Mouse (Mus musculus) left cerebral cortex, postnatal 14 days (tissue): ENCODE results near the gene Topbp1. TPM values are rescaled to one million over a fixed set of nuclear protein-coding genes. Genes with fewer than 3 reads are reported as not detected.

ENCODE experiments used
- DNase-seq, 2 experiments: peaks; one replicate each; pipeline ENCODE4 v3.0.0; 2021 to 2022; ENCODE audit warnings: low spot score in 2 of 2, mixed read lengths in 1 of 2
- intact Hi-C: fragments of 180-260 bp; cut with DNase I; formaldehyde crosslinking; loops from one replicate; pipeline ENCODE4 v1.15.1; 2025
- total RNA-seq, 2 experiments: library from RNA; stranded (reverse); gene quantifications; 2 replicates each; pipeline ENCODE4 v1.2.3; 2021

Gene Topbp1
- total RNA-seq, 2 experiments from 2014 or later, result 18.7 to 18.8 TPM

DNA sequence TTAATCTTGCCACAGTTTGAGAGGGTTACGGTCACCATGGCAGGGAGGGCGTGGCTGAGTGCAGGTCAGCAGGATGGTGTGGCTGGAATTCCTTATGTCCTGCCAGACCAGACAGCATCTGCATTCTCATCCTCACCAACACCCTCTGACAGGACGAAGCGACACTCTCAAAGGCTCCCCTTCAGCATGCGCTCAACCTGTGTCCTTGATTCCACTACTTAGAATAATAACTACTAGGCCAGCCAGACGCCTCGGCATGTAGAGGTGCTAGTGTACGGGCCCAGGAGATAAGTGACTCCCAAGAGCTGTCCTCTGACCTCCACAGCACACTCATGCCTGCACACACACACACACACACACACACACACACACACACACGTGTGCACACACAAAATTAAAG lies 74.2 kb downstream of the Topbp1 start:
- intact Hi-C loops, result no loop called here
- no peak for DNase-seq

DNA sequence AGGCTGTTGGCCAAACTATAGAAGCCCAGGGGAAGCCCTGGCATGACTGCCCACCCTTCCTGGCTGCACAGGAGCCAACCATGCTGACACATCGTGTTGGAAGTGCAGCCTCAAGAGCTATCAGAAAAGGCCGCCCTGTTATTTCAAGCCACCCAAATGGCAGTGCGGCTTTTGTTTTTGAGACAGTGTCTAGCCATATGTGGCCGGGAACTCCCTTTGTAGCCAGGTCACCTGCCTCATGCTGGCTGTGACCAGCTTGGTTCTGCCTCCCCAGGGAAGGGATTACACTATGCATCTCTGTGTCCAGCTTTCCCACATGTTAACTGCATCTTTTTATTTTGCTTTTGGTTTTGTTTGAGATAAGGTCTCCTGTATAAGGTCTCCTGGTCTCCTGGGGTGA lies 75.6 kb downstream of the Topbp1 start:
- intact Hi-C loops, result no loop called here

DNA sequence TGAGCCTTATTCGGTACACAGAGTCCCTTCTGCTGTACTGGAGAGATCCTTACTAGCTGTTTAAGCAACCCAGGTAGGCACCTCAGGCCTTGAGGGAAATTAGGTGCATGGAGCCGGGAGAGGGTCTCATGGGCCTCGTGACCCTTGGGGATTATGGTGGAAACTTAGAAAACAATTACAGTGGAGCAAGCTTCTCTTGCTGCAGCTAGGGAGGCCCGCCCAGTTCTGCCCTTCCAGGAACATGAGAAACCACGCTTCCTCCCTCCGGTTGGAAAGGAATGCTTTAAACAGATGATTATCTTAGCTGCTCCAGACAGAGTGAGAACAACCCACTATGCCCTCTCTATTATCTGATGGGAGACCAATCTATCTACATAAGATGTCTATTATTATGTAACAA lies 78.0 kb downstream of the Topbp1 start:
- intact Hi-C loops, result no loop called here
- no peak for DNase-seq

More for the DNA sequence above, 75.6 kb downstream of the Topbp1 start:
- no peak for DNase-seq

DNA sequence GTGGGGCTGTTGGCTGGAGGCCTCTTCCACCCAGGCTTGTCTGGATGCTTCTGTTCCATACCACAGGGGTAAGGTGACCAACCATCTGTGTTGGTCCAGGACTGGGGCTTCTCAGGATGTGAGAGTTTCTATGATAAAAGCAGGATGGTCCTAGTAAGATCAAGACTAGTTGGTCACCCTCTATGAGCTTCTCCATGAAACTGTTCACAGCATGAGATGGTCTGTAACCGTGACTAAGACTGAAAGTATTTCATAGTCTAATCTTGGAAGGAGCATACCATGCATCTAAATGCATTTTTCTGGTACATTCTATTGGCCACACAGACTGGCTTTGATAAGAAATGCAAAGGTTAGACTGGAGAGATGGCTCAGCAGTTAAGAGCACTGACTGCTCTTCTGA lies 78.6 kb downstream of the Topbp1 start:
- intact Hi-C loops, result no loop called here
- DNase-seq, result no peak

DNA sequence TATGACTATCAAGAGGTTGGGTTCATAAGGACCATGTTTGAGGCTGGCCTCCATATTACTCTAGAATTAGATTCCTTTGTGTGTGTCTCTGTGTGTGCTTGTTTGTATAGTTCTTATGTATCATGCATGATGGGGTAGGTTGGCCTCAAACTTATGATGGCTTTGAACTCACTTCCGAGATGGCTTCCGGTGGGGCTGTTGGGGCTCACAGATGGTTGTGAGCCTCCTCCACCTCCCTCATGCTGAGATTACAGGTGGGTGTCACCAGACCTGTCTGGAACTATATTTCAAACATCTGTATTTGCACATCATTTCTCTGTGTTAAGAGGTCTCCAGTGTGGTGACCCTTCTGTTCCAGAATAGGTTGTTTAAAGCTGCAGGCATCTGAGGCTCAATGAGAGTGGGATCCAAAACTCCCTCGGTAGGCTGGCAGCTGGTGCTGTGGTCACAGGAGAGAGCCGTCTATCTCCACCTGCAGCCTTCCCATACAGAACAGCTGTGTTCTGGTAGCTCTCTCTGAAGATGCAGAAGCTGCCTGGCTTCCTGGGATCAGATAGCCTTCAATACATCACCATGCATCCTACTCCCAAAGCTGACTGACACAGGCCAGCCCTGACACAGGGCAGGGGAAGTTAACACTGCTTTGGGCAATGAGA lies 79.3 kb downstream of the Topbp1 start:
- intact Hi-C loops, result no loop called here

DNA sequence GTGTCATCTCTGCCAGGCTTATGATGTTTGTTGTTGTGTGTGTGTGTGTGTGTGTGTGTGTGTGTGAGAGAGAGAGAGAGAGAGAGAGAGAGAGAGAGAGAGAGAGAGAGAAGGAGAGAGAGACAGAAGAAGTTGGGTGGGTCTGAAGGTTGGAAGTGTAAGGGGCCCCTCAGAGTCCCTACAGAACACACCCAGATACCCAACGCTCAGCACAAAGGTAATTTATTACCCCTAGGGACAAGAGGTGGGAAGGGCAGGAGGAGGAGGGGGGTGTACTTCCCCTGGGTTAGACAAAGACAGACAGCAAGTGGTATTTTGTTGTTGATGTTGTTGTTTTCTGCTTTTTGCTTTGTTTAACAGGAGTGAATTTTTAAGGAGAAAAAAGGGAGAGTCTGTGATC lies 80.6 kb downstream of the Topbp1 start:
- intact Hi-C loops, result no loop called here
- DNase-seq, result no peak

More for the DNA sequence above, 79.3 kb downstream of the Topbp1 start:
- DNase-seq, result no peak

DNA sequence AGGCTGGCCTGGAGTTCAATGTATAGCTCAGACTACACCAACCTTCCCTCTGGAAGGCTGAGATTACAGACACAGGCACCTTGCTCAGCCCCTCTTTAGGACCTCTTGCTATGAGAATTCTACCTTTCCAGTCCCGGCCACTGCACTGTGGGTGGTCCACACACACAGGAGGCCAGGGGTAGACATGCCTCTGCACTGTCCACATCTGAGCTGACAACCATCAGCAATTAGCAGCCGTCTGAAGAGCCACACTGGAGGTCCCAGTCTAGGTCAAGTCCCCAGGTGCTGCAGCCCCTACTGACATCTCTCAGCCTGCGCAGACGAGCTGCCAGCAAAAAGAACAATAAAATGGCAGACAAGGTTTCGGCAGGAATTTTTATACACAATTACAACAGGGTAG lies 81.6 kb downstream of the Topbp1 start:
- DNase-seq, result no peak
- intact Hi-C loops, result no loop called here

DNA sequence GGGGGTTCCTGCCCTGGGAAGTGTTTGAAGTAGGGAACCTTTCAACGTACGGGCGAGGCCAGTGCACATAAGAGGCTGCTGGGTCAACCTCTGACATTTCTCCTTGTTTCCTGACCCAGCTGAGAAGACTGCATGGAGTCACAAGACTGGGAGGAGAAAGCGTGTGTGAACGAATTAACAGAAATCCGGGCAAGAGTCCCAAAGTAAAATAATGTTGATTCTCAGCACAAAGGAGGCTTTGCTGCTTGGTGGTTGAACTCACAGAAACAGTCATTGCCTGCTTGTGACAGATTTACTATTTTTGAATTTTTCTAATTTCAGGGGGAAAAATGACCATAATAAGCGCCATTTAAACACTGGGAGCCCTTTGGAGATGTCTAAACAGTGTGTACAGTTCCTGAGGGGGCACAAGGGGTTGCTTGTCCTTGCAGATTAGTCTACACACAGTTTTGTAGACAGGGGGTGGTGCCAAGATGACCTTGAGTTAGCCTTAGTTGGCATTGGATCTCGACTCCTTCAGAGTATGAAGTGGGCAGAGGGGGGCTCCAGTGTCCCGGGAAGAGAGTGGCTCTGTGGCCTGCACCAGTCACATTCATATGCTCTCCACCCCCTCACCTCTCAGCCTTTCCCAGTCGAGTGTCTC lies 82.1 kb downstream of the Topbp1 start:
- intact Hi-C loops, result no loop called here
- no peak for DNase-seq

DNA sequence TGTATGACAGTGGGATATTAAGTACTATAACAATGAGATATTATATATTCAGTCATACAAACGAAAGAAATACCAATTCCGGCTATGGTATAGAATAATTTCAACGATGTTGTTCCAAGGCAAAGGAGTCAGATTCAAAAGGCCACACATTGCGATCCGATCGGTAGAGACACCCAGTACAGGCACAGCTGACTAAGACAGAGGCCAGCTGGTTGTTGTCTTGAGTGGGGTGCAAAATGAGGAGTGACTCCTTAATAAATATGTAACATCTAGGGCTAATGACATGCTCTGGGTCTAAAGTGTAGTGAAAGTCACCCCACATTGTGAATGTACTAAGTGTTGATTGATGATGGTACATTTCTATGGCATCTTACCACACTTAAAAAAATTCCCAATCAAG lies 84.2 kb downstream of the Topbp1 start:
- no peak for DNase-seq
- intact Hi-C loops, result no loop called here

DNA sequence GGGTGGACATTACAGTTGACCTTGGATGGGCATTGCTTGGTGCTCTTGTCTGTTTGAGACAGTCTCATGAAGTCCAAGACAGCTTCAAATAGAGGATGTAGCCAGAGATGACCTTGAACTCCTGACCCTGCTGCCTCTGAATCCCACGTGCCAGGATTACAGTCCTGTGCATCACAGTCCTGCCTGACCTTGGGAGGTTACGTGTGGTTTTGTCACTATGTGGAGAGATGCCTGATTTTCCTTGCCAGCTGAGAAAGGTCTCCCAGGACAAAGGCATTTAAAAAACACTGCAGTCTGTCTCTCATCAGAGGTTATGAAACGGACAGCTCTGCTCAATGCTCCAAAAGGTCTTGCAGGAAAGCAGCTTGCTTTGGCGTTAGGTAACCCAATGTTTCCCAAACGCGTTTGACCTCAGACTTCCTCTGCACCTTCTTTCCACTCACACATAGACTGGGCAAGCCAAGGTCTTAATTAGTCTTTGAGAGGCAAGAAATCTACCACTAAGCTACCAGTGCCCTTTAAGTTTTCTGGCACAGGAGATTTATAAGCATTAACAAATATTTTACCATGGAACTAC lies 86.9 kb downstream of the Topbp1 start:
- DNase-seq, result no peak
- intact Hi-C loops, result no loop called here

DNA sequence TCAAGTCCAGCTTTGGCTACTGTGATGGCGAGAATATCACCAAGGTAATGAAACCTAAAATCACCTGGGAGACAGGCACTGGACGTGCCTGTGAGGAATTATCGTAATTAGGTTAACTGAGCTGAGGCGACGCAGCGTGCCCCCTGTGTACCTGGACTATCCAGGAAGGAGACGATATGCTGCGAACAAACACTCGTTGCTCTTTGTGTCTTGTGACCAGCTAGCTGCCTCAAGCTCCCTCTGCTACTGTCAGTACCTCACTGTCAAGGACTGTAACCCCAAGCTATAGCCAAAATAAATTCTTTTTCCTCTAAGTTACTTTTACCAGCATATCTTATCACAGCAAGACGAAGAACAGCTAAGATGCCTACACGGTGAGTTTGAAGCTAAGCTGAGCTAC lies 88.2 kb downstream of the Topbp1 start:
- DNase-seq, result no peak
- intact Hi-C loops, result no loop called here

DNA sequence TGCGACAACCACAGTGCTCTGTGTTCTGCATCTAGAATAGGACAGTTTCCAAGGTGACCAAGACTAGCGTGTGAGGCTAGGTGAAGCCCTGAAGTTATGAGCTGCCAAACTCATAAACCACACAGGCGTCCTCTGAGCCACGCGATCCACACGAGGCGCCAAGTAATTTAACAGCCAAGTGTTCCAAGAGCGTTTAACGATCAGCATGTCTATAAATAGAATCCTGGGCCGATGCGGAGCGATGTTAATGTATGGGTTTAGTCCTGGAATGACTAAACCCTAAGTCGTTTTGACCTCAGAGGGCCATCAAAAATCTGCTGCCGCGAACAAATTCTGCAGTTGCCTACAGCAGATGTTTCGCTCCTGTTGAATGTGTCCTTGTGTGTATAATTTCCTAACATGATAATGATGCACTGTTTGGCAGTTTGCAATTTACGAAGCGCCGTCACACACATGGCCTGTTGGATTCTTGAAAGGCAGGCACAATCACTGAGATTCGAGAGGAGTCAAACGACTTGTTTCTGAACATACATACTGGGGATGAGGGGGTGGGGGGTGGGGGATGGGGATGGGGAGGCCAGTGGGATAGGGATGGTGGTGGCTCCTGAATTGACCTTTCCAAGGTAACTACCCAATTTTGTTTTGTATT lies 93.6 kb downstream of the Topbp1 start:
- intact Hi-C loops, result no loop called here
- DNase-seq, result peak; percentile 9 to 69

Other genes starting within 250 kb of the Topbp1 start
- gene Rab6b, start 193.4 kb upstream of the Topbp1 start, total RNA-seq, result 100 to 1,000 TPM; 657 to 676 TPM
- 10 to 100 TPM; 18.1 to 18.5 TPM for gene Srprb, start 103.1 kb upstream of the Topbp1 start, total RNA-seq
- 1 to 10 TPM; 7.5 to 9.1 TPM for gene Gm20425, start 74.9 kb upstream of the Topbp1 start, total RNA-seq
- gene Trf, start 74.8 kb upstream of the Topbp1 start, total RNA-seq, result 10 to 100 TPM; 34.5 to 56.6 TPM
- gene 1300017J02Rik, start 133 bp upstream of the Topbp1 start, total RNA-seq, result 1 to 10 TPM in 1 of 2 experiments, not detected in 1; 1.1 TPM
- gene Cdv3, start 60.6 kb downstream of the Topbp1 start, total RNA-seq, result 10 to 100 TPM; 85.8 to 93.4 TPM
- 1 to 10 TPM; 2.6 to 6.9 TPM for gene Bfsp2, start 175.2 kb downstream of the Topbp1 start, total RNA-seq